Mouse (Mus musculus) embryonic facial prominence, embryonic 14.5 days (tissue): Measurements from ENCODE around the gene Tlx3. TPM values are rescaled to one million over a fixed set of nuclear protein-coding genes. Genes with fewer than 3 reads are reported as not detected.

Source experiments
- ATAC-seq: fragments of 200-750 bp; cut with Nextera tagmentation; 2 replicates; pipeline ENCODE4 v1.8.0; 2017; ENCODE audit warnings: low read depth, moderate number of reproducible peaks, moderate TSS enrichment
- DNase-seq: peaks from one replicate; pipeline ENCODE4 v3.0.0-alpha.2; 2015; ENCODE audit warnings: low spot score
- H3K27ac ChIP-seq: fragments of 300-500 bp; sonication (generic); replicated peaks from 2 replicates; pipeline ENCODE4 v1.5.1; 2014; ENCODE audit warnings: low read depth, mild to moderate bottlenecking, low read length, moderate library complexity
- H3K27me3 ChIP-seq: fragments of 300-500 bp; sonication (generic); replicated peaks from 2 replicates; pipeline ENCODE4 v1.6.1; 2014; ENCODE audit warnings: low read length; ENCODE audit not compliant: control insufficient read depth, insufficient read depth
- H3K36me3 ChIP-seq: fragments of 300-500 bp; sonication (generic); 2 replicates; pipeline ENCODE4 v1.6.1; 2014; ENCODE audit warnings: low read length, mixed read lengths; ENCODE audit not compliant: control insufficient read depth, insufficient read depth
- H3K4me1 ChIP-seq: fragments of 300-500 bp; sonication (generic); 2 replicates; pipeline ENCODE4 v1.6.1; 2014; ENCODE audit warnings: antibody characterized with exemption, low read length; ENCODE audit not compliant: control insufficient read depth, insufficient read depth
- H3K4me2 ChIP-seq: fragments of 300-500 bp; sonication (generic); 2 replicates; pipeline ENCODE4 v1.6.1; 2014; ENCODE audit warnings: low read depth, mild to moderate bottlenecking, low read length, moderate library complexity, mixed read lengths
- H3K4me3 ChIP-seq: fragments of 300-500 bp; sonication (generic); 2 replicates; pipeline ENCODE4 v1.5.1; 2014; ENCODE audit warnings: low read depth, mild to moderate bottlenecking, low read length
- H3K9ac ChIP-seq: fragments of 300-500 bp; sonication (generic); 2 replicates; pipeline ENCODE4 v1.6.1; 2014; ENCODE audit warnings: low read depth, mild to moderate bottlenecking, low read length, moderate library complexity, mixed read lengths
- H3K9me3 ChIP-seq: fragments of 300-500 bp; sonication (generic); 2 replicates; pipeline ENCODE4 v1.6.1; 2016; ENCODE audit warnings: low read length; ENCODE audit not compliant: control insufficient read depth
- WGBS: fragments of 180-500 bp; shearing (Covaris S2); extraction: QIAGEN DNeasy Blood & Tissue Kit; methylation state at CpG from one replicate; pipeline ENCODE4 v1.1.7; 2014; 5-methylcytosine and 5-hydroxymethylcytosine counted together
- polyA plus RNA-seq: library from polyadenylated mRNA; unstranded; fragments of >200 nt; fragmentation: Nextera tagmentation; extraction: Ambion mirVana; gene quantifications from 2 replicates; pipeline ENCODE4 v1.2.1, GENCODE M21; 2014

Tlx3 gene
- polyA plus RNA-seq, 1 experiment from 2014 or later: 1.9 TPM

DNA sequence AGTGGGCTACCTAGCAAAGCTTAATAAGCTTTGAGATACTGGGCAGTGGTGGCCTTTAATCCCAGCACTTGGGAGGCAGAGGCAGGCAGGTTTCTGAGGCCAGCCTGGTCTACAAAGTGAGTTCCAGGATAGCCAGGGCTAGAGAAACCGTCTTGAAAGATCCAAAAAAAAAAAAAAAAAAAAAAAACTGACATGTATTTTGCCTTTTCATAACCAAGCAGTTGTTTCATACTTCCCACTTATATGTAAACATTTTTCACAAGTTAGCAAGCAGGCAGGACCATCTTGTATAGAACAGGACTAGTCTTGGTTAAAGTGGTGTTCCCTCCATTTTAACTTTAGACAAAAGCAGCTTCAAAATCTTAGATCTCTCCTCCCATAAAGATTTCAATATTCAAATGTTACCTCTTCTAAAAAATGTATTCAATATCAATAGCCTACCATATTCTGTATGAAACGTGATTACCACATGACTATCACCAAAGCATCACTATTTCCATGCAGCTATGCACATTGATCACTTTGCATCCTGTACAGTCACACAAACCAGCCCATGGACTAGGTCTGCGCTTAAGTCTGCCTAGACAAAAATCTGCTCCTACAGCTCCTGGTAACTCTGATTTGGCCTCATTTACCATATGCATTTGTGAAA lies 52.1 kb downstream of the Tlx3 start:
- no peaks in the 10 kb centered on the region; the same call in 1 of the 2 replicates for H3K27me3 ChIP-seq
- no peak overlapping the region for H3K4me2 ChIP-seq
- no peak for DNase-seq
- peaks cover 10% of the 10 kb centered on the region for H3K4me1 ChIP-seq
- whole genome bisulfite sequencing: 61% methylated on average over 3 of the region's 3 CpGs
- no peak for ATAC-seq
- H3K4me3 ChIP-seq: no peak overlapping the region
- peaks cover 67% of the 10 kb centered on the region for H3K36me3 ChIP-seq
- no peaks in the 10 kb centered on the region for H3K9me3 ChIP-seq
- H3K9ac ChIP-seq: no peak overlapping the region
- H3K27ac ChIP-seq: no peak overlapping the region

Other genes with a start within 250 kb of the Tlx3 start
- gene Fgf18, start 56.2 kb downstream of the Tlx3 start, polyA plus RNA-seq: 15.3 and 16.0 TPM in 2 replicates
- 1,018 and 1,100 TPM in 2 replicates for gene Npm1, start 40.4 kb downstream of the Tlx3 start, polyA plus RNA-seq
- not detected in 2 replicates for gene Gm12117, start 73.1 kb upstream of the Tlx3 start, polyA plus RNA-seq